ENCODE assay signal across 8 mouse cellular contexts in genomic region chr12:31848630-31849415, GRCm38 (mm10).
DNase-seq lines count a peak whose midpoint lies in the region; ATAC-seq and TF ChIP-seq lines count a peak whose summit lies in the region.

No protein-coding gene starts in this region.

- no peak for TF ChIP-seq CTCF in liver, embryonic 14.5 days (IDR thresholded peaks at IDR 0.05; ENCODE audit: low read depth)
- no peak for TF ChIP-seq CTCF in liver, postnatal 0 days (IDR thresholded peaks at IDR 0.05; ENCODE audit: low read depth)

- H3K9me3 ChIP-seq in liver, embryonic 14.5 days (ENCODE audit: control insufficient read depth, low read length) = no peaks in the 10 kb centered on the region
- H3K9me3 ChIP-seq in liver, postnatal 0 days (ENCODE audit: low read length) = no peaks in the 10 kb centered on the region

- no peaks in the 10 kb centered on the region for H3K27me3 ChIP-seq in liver, embryonic 14.5 days (ENCODE audit: control insufficient read depth, insufficient read depth, low read length)
- no peaks in the 10 kb centered on the region for H3K27me3 ChIP-seq in liver, postnatal 0 days (ENCODE audit: insufficient read depth, low read length)

- peaks cover 5 to 10% of the 10 kb centered on the region in 2 experiments; a peak in 2 of 4 replicates for H3K4me1 ChIP-seq in liver, embryonic 14.5 days (replicated peaks; ENCODE audit: control insufficient read depth in 2 of 2, insufficient read depth in 2 of 2, low read length in 1 of 2)
- no peaks in the 10 kb centered on the region for H3K4me1 ChIP-seq in liver, postnatal 0 days (ENCODE audit: insufficient read depth)

- H3K36me3 ChIP-seq in liver, embryonic 14.5 days (replicated peaks; ENCODE audit: control insufficient read depth, insufficient read depth, low read depth) = no peaks in the 10 kb centered on the region
- no peaks in the 10 kb centered on the region for H3K36me3 ChIP-seq in liver, postnatal 0 days (replicated peaks; ENCODE audit: insufficient read depth, low read length)

- H3K9ac ChIP-seq in liver, embryonic 14.5 days (replicated peaks) = no peak overlapping the region
- no peak overlapping the region for H3K9ac ChIP-seq in liver, postnatal 0 days (replicated peaks)

- 0 out of 2 replicates have a peak, but pooled peaks have one; percentile 28 for ATAC-seq in liver, embryonic 14.5 days (ENCODE audit: insufficient read depth)
- ATAC-seq in liver, postnatal 0 days = no peak
- ATAC-seq in granulocyte monocyte progenitor cell, adult 5-6 weeks (replicated peaks; ENCODE audit: poor library complexity, severe bottlenecking) = no peak

- no peak overlapping the region for H3K4me3 ChIP-seq in liver, embryonic 14.5 days (ENCODE audit: insufficient read depth in 1 of 2, low read depth in 2 of 2, low read length in 2 of 2)
- no peak overlapping the region for H3K4me3 ChIP-seq in liver, postnatal 0 days (ENCODE audit: low read depth, low read length)

- no peak for DNase-seq in liver, embryonic 14.5 days (ENCODE audit: low read depth in 3 of 3, low spot score in 3 of 3)
- DNase-seq in liver, postnatal 0 days = no peak
- DNase-seq in cerebellum, adult 9-10 months = peak; percentile 97
- DNase-seq in gonadal fat pad, adult 2 months (ENCODE audit: low read depth) = peak; percentile 63
- DNase-seq in kidney, postnatal 36 days = peak; percentile 23 to 43
- peak; percentile 53 for DNase-seq in lung, postnatal 25 days (ENCODE audit: low spot score)
- no peak for DNase-seq in natural killer cell, adult 2 months (ENCODE audit: low spot score in 2 of 2)

- no peak for TF ChIP-seq EP300 in liver, embryonic 14.5 days (IDR thresholded peaks at IDR 0.05; ENCODE audit: low read depth)
- TF ChIP-seq EP300 in liver, postnatal 0 days (IDR thresholded peaks at IDR 0.05; ENCODE audit: low read depth) = no peak

- H3K27ac ChIP-seq in liver, embryonic 14.5 days = no peak overlapping the region
- H3K27ac ChIP-seq in liver, postnatal 0 days (ENCODE audit: low read depth) = no peak overlapping the region

- WGBS in liver, embryonic 14.5 days (ENCODE audit: insufficient replicate concordance) = 69% methylated on average over 5 of the region's 5 CpGs
- 88% methylated on average over 5 of the region's 5 CpGs for WGBS in liver, postnatal 0 days (ENCODE audit: insufficient replicate concordance)

- H3K4me2 ChIP-seq in liver, embryonic 14.5 days (ENCODE audit: low read depth) = no peak overlapping the region
- H3K4me2 ChIP-seq in liver, postnatal 0 days (ENCODE audit: low read depth, low read length) = no peak overlapping the region

Comparison
In these comparisons a context has a peak if more than half of its experiments do, and no peak if none do; other contexts are left out.
1. DNase-seq: peak in cerebellum, adult 9-10 months (single experiment), gonadal fat pad, adult 2 months (single experiment), kidney, postnatal 36 days (2 of 2) and lung, postnatal 25 days (single experiment); none in liver, embryonic 14.5 days (0 of 3), liver, postnatal 0 days (single experiment) and natural killer cell, adult 2 months (0 of 2).